Mouse (Mus musculus): Measurements from ENCODE around the gene Laptm5.

Gene Laptm5

DNA sequence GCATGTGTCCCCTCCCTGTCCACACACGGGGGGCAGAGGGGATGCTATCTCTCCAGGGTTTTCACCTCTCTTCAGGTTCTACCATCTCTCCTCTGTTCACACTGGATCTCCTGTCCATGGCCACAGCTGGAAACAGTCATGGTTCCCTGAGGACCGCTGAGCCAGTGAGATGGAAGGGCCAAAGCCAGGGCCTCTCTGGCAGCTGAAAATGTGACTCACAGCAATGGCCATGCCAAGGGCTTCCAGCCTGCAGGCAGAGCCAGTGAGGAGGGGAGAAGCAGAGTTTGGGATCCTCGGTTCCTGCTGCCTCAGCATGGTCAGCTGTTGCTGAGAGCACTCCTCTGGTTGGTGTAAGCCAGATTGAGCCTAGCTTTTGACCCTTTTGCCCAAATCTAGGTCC lies 66.1 kb downstream of the Laptm5 start:
- intact Hi-C loops (cut with DNase I): no loop called here

DNA sequence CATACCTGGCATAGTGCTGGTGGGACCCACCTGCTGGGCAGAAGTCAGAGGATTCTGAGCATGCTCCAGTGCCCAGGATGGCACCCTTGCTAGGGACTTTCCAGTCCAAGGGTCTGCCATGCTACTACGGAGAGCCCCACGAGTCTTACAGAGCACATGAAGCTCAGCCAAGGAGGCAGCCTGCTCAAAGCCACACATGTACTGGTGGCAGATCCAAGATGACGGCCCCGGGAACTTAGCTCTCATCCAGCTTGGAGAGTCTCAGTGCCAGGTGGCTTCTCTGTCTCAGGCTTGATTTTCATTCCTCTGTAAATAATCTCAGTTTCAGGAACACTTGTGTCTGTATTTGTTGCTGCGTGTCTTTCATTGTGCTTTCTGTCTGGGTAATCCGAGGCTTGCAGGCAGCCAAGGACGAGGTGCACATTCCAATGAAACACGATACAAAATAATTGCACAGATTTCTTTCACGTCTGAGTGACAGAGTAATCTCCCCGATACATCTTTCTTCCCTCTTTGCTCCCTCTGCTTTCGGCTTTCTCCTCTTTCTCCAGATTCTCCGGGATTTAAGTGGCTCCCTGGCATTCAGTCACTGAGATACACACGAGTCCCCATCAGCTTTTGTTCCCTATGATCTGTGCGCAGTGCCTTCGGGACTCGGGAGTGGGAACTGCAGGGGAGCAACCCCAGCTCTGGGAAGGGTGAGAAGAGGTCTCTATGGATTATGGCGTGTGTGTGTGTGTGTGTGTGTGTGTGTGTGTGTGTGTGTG lies 71.7 kb downstream of the Laptm5 start:
- intact Hi-C loops (cut with DNase I): no loop called here
